Mouse (Mus musculus) hindlimb bud, embryonic 11.5 days (tissue): ENCODE results near the gene Ankrd52.

Source experiments
- DNase-seq: peaks from one replicate; pipeline ENCODE4 v3.0.0-alpha.2; 2012; ENCODE audit warnings: low read depth, low spot score; ENCODE audit errors: extremely low spot score

Ankrd52 gene

GRCm38 (mm10) chr10:128369218-128369543 lies 7.7 kb upstream of the Ankrd52 start:
- DNase-seq, result no peak

DNA sequence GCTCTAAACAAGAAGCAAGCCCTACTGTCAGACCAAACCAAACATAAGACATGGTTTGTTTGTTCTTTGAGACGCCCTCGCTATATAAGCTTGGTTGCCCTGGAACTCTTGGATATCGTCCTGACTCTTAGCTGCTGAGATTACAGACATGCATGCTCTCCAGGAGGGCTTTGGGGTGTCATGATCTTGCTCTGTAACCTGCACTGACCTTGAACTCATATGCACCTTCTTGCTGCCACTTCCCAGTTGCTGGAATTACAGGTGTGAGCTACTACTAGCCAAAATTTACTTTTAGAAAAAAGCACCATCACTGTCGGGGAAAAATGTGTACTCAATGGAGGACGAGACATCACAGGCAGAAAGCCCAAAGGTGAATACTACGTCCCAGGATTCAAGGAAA lies 7.3 kb upstream of the Ankrd52 start:
- DNase-seq, result no peak

DNA sequence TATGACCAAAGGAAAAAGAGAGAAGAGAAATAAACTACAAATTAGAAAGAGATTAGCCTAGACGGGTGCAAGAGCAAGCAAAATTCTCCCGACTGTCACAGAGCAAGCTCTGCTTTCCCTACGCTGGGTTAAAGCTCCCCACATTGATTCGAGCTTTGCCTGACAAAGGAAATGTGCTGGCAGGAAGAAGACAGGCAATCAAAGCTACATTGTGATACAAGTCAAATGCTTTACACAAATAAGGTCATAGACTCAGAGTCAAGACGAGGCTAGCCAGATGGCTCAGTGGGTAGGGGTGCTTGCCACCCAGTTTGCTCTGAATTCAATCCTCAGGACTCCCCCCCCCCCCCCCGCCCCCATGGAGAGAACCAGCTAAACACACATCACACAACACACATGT lies 6.9 kb upstream of the Ankrd52 start:
- no peak for DNase-seq

DNA sequence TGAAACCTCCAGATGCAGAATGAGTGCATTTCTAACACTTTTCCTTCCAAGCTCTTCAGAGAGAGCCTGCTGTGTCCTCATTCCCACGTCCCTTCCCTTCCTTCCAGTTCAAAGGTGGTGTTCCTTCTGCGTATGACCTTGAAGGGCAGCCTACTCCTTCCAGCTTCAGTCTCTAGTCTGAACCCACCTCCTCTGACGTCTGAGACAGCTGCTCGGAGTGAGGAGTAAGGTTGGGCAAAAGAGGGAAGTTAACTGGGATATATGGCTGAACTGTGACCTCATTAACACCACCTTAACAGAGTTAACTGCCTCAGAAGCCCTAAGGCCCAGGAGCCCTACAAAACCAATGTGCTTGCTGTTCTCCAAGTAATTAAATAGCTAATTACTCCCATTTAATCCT lies 6.3 kb upstream of the Ankrd52 start:
- DNase-seq, result no peak

GRCm38 (mm10) chr10:128372142-128372541 lies 4.8 kb upstream of the Ankrd52 start:
- no peak for DNase-seq

DNA sequence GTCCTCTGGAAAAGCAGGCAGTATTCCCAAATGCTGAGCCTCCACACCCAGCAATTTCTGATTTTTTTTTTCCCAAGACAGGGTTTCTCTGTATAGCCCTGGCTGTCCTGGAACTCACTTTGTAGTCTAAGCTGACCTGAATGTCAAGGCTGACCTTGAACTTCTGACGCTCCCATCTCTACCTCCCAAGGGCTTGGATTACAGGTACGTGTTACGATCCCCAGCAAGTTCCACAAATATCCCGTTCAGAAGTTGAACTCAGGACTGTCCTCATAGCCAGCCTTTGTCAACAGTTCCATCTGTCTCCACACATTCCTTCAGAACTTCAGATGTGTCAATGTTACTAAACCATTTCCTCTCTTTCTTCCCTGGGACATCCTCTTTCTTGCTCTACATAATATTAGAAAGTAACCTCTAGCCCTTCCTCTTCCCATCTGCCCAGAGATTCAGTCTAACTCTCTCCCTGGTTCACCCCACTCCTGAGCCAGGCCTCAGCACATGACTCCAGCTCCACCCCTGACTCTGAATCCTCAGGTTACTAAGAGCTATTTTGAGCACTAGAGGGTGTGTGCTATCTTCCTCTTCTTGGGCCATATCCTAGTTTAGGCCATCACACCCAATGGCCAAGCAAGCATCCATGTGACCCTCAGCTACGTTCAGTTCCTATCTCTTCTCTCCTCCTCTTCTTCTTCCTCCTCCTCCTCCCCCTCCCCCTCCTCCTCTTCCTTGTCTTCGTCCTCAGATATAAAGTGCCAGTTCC lies 3.7 kb upstream of the Ankrd52 start:
- no peak for DNase-seq

GRCm38 (mm10) chr10:128374393-128374792 lies 2.5 kb upstream of the Ankrd52 start:
- no peak for DNase-seq

DNA sequence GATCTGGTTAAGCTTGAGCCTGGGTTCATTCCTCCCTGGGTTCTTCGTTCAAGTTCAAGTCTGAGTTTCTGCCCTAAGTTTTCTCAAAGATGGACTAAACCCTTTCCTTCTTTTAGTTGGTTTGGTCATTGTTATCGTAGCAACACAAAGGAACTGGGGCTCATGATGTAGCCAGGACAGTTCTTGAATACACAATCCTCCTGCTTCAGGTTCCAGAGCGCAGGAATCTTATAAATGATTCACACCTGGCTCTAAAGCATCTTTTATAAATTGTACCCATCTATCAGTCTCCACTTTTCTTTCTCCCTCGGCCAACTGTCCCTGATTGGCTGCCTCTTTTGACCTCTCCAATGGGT lies 838 bp upstream of the Ankrd52 start:
- no peak for DNase-seq

DNA sequence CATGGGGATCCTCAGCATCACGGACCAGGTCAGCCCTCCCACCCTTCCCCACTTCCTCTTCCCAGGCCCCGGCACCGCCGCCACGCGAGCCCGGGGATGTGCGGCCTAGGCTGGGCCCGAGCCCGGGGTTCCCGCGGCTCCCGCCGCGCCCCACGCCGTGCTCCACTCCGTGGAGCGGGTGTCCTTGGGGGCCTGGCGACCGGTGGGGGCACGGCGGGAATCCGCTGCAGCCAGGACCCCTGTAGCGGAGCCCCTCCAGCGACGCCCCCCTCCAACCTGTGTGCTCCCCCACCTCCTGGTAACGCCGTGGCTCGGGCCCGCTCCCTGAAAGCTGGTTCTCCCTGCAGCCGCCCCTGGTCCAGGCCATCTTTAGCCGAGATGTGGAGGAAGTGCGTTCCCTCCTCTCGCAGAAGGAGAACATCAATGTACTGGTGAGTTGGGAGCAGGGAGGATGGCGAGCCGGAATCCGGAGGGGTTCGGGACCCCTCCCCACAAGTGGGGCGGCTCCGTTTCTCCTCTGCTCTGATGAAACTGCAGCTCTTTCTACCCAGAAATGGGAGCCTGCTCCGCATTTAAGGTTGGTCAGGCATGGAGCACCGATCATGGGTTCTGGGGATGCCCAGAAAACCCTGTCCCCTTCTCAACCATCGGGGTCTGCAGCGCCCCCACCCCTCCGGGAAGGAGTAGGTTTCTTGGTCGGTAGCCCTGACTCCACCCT lies 466 bp downstream of the Ankrd52 start:
- DNase-seq, result no peak

DNA sequence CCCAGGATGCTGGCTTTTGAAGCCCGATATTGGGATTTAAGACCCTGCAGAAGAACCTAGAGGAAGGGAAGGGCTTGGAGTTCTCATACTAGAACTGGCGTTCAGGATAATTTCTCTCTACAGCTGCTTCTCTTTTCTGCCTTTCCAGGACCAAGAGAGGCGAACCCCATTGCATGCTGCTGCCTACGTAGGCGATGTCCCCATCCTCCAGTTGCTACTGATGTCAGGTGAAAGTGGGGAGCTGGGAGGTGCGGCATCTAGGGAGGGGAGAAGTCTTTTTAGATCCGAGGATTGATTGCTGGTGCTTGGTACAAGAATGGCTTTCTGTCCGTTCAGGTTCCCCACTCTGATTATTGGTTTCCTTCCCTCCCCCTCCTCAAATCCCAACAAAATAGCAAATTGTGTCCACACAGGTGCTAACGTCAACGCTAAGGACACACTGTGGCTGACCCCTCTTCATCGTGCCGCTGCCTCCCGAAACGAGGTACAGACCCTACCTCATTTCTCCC lies 1.1 kb downstream of the Ankrd52 start:
- DNase-seq, result no peak

DNA sequence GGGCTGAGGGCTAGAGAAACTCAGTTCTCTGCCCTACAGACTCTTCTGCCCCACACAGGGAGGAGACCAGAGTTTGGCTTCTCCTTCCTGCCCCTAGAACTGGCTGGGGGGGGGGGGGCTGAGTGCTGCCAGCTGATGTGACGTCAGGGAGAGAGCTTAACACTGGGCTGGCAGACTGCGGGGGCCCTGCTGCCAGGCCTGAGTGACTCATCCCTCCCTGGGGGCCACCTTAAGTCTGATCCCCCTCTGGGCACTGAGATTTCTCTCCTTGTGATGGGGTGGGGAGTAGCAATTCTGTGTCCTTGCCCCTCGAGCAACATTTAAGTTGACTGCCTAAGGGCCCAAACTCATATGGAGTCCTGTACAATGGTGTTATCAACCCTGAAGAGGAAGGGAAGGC lies 1.5 kb downstream of the Ankrd52 start:
- DNase-seq, result no peak

DNA sequence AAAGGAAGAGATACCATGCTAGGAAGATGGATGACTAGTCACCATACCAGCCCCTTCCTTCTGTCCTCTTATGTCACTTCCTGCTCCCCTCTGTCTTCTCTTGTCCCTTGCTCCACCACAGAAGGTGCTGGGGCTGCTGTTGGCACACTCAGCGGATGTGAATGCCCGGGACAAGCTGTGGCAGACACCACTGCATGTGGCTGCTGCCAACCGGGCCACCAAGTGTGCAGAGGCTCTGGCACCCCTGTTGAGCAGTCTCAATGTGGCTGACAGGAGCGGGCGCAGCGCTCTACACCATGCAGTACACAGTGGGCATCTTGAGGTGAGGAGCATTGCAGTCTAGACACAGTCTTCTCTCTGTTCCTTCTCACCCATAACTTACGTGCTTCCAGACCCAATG lies 2.3 kb downstream of the Ankrd52 start:
- no peak for DNase-seq

- no peak for DNase-seq
Observed at GRCm38 (mm10) chr10:128380565-128380964, 3.6 kb downstream of the Ankrd52 start.

DNA sequence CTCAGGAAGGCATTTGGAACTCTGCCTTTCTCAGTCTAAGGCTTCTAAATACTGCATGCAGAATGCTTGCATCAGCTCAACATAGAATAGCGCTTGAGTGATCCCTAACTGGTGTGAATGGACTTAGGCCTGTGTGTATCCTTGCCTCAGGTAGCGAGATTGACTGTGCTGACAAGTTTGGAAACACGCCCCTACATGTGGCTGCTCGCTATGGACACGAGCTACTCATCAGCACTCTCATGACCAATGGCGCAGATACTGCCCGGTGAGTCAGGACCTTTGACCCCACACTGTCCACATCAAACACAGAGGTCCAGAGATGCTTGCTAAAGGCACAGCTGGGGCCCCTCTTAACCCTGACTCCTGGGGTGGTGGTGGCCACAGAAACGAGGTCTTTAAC lies 5.6 kb downstream of the Ankrd52 start:
- no peak for DNase-seq

DNA sequence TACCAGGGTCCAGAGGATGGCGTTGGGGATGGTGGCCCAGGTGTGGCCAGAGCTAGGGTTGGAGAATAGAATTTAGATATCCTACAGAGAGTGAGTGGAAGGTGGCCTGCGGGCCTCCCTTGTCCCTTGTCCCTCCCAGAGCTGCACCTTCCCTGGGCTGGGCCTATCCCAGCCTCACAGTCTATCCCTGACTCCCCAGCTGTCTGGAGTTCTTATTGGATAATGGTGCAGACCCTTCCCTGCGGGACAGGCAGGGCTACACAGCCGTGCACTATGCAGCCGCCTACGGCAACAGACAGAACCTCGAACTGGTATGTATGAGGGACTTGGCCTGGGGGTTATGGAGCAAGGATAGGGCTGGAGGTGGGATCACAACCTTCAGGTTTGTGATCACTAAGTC lies 9.0 kb downstream of the Ankrd52 start:
- DNase-seq, result no peak

DNA sequence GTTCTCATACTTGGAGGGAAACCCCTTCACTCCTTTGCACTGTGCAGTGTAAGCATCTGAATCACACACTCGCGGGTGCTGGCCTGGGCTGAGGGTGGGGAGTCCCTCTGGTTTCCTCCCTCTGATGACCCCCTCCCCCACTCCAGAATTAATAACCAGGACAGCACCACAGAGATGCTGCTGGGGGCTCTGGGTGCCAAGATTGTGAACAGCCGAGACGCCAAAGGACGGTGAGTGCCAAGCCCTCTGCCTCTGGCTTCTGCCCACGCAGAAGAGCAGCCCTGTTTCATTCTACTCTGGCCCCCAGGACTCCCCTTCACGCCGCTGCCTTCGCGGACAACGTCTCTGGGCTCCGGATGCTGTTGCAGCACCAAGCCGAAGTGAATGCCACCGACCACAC lies 12.0 kb downstream of the Ankrd52 start:
- DNase-seq, result no peak

- DNase-seq, result no peak
Observed at GRCm38 (mm10) chr10:128389570-128389969, 12.7 kb downstream of the Ankrd52 start.

- no peak for DNase-seq
Observed at GRCm38 (mm10) chr10:128390366-128390765, 13.5 kb downstream of the Ankrd52 start.

DNA sequence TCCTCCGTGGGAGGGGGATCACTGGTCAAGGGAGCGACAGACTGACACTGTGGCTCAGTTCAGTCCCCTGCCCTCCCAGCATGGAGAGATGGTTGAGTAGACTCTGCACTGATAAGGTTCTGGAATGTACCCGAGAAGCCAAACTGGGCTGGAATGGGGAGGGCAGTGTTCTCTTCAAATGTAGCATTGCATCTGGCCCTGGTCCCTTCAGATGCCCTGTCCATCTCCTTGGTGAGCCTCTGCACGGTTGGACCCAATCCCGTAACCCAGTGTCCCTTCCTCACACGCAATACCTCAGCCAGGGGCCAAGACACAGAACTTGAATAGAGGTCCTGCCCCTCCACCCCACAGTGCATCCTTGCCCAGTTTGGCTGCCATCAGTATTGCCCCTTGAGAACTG lies 14.9 kb downstream of the Ankrd52 start:
- no peak for DNase-seq

DNA sequence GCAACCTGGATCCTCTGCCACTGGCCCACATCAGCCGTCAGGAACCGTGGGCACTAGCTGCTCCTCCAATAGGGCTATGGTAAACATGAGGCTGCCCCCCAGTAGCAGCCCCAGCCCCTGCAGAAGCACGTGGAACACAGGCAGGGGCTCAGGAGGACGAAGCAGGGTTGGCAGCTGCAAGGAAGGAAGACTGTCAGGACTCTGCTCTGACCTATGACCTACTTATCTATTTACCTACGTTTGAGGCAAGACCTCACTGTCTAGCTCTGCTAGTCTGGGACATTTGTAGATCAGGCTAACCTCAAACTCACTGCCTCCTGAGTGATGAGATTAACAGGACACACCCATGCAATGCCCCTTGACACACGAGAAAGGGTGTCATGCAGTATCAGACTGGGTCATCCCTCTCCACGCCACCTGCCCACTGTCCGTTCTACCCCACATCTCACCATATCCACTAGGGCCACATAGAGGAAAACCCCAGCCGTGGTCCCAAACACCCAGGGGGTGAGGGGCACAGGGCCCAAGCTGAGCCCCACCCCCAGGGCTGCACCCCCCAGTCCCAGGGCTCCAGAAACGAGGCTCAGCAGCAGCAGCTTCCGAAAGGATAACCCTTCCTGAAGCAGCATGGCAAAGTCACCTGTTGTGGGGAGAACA lies 19.2 kb downstream of the Ankrd52 start:
- DNase-seq, result no peak

DNA sequence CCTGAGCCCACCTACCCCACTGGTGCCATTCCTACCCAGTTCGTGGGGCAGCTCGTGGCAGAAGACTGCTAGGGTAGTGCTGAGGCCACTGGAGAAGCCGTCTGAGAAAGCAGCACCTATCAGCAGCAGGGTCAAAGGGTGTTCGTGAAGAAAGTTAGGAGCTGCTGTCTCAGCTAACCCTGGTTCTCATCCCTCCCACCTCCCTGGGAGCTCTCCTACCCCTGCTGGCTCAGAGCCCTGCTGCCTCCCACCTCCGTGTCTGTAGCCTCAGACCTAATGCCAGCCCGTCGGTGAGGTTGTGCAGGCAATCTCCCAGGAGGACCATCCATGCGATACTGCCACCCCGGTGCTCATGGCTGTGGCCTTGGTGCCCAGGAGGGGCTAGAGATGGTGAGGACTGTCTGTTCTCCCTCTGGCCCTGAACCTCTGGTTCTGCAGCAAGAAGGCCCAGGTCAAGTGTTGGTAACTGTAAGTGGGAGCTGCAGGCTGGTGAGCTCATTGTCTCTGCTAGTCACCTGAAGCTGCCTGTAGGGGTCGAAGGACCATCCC lies 19.9 kb downstream of the Ankrd52 start:
- DNase-seq, result no peak

- no peak for DNase-seq
Observed at GRCm38 (mm10) chr10:128397466-128397865, 20.6 kb downstream of the Ankrd52 start.
